Mouse (Mus musculus): ENCODE results near the gene Exosc10.
A peak's percentile ranks its signal among the peaks of the same experiment; 100 is the strongest.

The Exosc10 gene

GRCm38 (mm10) chr4:148610631-148611364, 52.6 kb downstream of the Exosc10 start:
- no peak for DNase-seq

- no peak for DNase-seq
These were observed 54.3 kb downstream of the Exosc10 start for GRCm38 (mm10) chr4:148612557-148612956.

- DNase-seq: no peak
These were observed 55.5 kb downstream of the Exosc10 start for GRCm38 (mm10) chr4:148613738-148614137.

GRCm38 (mm10) chr4:148619805-148620204, 61.6 kb downstream of the Exosc10 start:
- no peak for DNase-seq

GRCm38 (mm10) chr4:148620718-148621117, 62.5 kb downstream of the Exosc10 start:
- peak; percentile 54 for DNase-seq

GRCm38 (mm10) chr4:148622485-148622884, 64.3 kb downstream of the Exosc10 start:
- no peak for DNase-seq

GRCm38 (mm10) chr4:148623609-148624008, 65.4 kb downstream of the Exosc10 start:
- DNase-seq: no peak

GRCm38 (mm10) chr4:148625010-148625409, 66.8 kb downstream of the Exosc10 start:
- no peak for DNase-seq

- peak; percentile 52 for DNase-seq
These were observed 67.8 kb downstream of the Exosc10 start for GRCm38 (mm10) chr4:148625756-148626622.

- peak; percentile 96 for DNase-seq
These were observed 68.5 kb downstream of the Exosc10 start, which contains the start of gene Tardbp for GRCm38 (mm10) chr4:148626623-148627185. Tardbp (minus strand) TSS chr4:148627019.

- no peak for DNase-seq
These were observed 69.0 kb downstream of the Exosc10 start for GRCm38 (mm10) chr4:148627246-148627645.
